Mouse (Mus musculus): ENCODE measurements around the gene Fam19a1. TPM values are rescaled to one million over a fixed set of nuclear protein-coding genes. Genes with fewer than 3 reads are reported as not detected.

Fam19a1 gene
- total RNA-seq, 2 experiments from 2014 or later, result 62.9 to 63.4 TPM

DNA sequence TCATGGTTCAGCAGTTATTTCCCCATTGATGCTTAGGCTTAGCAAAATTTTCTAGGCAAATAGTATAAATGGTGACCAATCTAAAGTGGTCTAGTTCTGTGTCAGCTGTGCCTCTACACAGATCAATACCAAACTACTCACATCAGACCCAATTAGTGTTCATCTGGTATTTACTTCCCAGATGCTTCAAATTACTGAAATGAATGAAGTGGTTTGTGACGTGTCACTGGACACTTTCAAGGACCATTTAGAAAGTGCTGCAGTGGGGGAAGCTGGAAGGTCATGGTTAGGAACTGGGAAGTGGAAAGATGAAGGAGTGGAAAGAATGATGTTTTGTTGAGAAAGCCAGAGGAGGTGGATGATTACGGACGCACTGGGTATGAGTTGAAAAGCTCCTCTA, 139.0 kb downstream of the Fam19a1 start:
- no peak for DNase-seq (ENCODE audit: low spot score in 2 of 2)

DNA sequence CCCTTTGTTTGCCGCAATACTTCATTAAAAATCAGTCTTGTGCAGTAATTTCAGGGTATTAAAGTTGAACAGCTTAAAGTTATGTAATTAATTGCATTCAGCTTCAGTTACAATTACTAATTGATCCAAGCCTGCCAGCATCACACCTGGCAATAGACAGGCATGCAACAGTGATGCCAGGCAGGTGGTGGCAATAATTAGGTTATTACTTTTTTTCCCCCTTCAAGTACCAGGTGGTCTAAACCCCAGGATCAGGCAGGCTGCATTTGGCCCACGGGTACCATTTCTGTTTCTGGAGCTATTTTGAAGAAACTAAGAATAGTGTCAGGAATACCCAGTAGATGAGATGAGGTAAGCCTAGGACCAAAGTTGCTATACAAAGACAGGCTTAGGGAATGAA, 141.9 kb downstream of the Fam19a1 start:
- DNase-seq (ENCODE audit: low spot score in 2 of 2), result no peak

DNA sequence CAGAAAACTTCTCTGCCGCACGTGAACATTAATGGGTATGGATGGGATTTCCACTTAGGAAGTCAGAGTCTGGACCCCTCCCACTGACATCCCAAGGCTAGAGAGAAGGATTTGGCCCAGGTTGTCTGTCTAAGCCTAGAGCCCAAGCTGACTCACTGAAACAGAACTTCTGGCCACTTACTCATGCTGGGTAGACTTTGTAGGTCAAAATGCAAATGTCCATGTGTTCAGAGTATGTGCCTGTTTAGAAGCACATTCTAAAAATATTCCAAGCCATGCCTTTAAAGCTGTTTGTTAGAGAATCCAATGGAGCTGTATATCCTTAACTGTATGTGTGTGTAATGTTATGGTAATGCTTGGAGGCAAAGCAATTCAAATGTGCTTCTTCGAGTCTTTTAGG, 145.7 kb downstream of the Fam19a1 start:
- DNase-seq (ENCODE audit: low spot score in 2 of 2), result no peak

DNA sequence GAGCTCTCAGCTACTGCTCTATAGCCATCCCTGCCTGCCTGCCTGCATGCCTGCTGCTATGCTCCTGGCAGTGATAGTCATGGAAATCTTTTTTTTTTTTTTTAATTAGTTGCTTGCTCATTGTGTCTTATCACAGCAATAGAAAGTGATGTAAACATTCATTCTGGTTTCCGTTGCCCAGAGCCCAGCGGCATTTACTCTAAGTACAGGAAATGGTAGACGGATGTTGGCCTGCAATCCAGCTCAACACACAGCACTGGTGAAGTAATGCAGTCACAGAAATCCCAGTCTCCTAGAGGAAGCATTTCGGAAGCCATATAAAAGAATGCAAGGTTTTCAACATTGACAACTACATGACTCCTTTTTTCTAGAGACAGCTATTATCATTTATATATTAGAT, 153.5 kb downstream of the Fam19a1 start:
- no peak for DNase-seq (ENCODE audit: low spot score in 2 of 2)

DNA sequence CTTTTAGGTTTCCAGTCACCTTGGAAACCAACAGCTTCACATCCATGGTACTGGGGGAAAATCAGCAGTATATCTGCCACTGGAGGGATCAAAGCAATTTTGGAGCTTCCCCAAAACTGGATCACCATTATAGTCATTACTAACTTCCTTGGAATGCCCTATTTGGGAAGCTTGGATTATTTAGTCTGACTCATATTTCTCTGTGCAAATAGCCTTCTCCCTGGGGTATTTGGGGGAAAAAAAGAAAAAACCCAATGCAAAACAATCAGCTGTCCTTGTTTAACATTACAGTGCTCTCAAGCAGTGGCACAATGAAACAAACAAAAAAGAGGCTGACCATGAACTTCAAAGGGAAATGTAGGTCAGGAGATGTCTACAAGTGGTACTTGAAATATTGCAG, 155.8 kb downstream of the Fam19a1 start:
- no peak for DNase-seq (ENCODE audit: low spot score in 2 of 2)

DNA sequence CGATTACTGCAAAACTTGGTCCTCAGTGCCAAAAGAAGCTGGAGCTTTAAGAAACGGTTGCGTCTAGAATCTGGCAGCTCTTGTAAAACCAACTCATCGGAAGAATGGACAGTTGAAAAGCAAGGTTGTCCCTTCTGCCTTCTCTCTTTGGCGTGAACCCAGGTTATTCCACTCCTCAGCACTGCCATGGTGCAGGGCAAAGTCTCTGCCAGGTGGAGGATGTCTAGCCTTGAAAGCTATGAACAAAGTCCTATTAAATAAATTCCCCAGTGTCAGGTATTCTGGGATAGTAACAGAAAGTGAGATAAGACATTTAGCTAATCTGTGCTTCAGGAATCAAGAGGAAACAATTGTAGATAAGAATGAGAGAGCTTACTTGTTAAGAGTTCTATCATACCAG, 157.5 kb downstream of the Fam19a1 start:
- no peak for DNase-seq (ENCODE audit: low spot score in 2 of 2)

DNA sequence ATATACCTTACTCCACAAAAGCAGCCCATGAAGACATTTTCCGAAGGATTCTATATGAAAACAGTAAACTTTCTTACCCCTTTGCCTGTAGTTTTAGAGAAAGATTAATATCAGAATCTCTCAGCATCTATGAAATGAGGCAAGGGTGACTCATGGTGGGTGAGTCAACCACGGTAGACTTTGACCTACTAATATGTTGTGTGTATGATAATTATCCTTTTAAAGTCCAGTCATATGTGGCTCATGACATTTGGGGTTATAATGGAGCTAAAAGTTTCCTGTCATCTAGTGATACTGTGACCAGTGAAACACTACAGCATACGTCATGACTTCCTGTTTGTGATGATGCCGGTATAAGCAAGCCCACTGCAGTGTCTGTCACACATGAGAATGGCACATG, 170.8 kb downstream of the Fam19a1 start:
- no peak for DNase-seq (ENCODE audit: low spot score in 2 of 2)

DNA sequence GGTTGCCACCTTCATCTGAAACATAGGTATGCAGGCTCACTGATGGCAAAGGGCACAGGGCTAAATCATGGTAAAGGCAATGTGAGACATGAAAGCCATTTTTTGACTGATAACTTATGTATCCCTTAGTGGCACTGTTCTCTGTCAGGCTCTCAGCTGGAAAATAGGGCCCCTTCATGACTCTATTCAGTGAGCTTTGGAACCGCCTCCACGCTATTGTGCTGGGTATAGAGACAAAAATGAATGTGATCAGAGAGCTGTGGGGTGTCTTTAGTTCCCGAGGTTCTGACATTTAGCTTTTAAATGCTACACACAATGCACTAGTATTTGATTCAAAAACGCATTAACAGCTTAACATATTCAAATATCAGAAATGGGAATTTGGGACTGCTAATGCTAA, 171.6 kb downstream of the Fam19a1 start:
- DNase-seq (ENCODE audit: low spot score in 2 of 2), result no peak

DNA sequence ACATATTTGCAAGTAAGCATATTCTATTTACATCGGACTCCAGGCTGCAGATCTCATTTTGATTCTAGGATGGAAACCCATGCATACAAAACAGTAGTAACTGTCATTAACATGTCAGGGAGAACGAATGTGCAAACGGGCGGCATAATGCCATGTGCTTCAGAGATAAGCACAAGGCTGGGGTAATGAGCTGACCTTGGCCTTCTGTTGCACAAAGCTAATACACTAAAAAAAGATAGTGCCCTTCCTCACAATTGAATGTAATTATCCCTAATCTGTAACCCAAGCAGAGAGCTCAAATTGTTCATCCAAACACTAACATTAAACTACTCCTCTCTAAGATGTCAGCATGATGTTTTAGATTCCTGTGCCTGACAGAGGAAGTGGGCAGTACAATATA, 173.3 kb downstream of the Fam19a1 start:
- no peak for DNase-seq (ENCODE audit: low spot score in 2 of 2)

DNA sequence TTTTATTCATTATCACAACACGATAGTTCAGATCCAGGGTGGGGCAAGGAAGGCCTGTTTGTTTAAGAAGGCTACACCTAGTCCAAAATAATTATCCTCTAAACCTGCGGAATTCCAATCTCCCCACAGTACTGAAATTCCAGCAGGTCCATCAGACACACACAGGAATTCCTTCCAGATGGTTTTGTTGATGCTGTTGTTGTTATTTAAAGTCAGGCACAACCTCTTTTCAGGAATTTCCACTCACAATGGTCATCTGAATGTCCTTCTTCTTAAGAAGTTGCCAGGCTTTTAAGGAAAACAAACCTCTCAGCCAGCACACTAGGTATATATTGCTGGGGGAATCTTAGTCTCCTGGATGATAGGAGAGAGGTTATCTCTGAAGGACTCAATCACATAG, 174.4 kb downstream of the Fam19a1 start:
- no peak for DNase-seq (ENCODE audit: low spot score in 2 of 2)

DNA sequence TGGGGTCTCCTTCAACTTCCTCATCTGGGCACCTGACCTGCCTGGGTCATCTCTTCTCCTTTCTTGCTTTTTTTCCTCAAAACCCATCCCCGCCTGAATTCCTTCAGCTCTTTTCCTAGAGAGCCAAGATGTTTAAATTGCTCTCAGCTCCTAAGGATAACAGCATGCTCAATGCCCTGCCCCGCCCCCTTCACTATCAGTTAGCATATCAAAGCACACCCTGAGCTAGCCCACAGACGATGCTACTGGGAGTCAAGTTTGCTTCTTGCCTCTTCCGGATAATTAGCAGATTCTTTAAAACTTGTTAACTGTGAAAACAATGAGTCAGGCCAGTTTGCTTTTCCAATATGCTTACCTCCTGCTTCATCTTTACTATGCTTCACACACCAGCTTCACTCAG, 176.7 kb downstream of the Fam19a1 start:
- DNase-seq (ENCODE audit: low spot score in 2 of 2), result no peak

DNA sequence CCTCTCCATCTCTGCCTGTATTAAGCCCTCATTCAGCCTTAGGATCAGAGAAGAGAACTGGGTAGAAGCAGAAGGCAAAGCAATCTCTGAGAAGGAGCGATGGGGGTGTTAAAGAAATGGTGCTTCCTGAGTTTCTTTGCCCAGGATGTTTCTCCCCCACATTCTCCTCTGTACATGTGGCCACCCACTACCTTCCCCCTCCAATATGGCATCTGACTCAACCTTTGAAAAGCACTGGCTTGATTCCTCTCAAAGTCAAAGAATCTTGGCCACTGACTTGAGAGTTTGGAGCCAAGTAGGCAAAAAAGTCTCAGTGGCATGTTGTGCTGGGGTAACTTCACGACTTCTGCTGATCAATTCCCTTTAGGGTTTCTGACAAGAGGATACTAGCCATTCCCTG, 234.5 kb downstream of the Fam19a1 start:
- no peak for DNase-seq (ENCODE audit: low spot score in 2 of 2)

DNA sequence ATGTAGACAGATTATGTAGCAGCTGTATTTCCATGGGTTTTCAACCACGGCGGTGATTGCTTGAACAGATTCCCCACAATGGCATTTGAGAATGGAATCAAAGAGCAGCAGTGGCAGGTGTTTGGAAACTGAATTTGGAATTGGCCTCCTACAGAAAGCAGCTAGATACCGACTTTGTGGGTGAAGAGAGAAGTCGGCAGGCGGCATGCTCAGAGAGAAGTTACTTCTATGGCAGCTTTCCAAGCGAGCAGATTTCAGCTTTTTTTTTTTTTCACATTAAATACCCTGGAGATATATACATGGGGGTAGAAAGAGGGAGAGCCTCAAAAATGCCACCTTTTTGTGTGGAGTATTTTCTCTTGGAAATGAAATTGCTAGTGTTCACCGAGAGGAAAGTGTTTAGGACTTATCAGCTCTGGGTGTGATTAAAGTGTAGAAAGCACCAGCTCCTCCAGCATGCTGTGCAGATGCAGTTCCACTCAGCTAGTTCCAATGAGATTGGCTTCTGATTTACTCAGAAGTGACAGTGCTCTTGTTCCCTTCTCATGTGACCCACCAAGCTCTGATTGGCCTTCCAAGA, 236.6 kb downstream of the Fam19a1 start:
- peak; percentile 28 to 69 for DNase-seq (ENCODE audit: low spot score in 2 of 2)

DNA sequence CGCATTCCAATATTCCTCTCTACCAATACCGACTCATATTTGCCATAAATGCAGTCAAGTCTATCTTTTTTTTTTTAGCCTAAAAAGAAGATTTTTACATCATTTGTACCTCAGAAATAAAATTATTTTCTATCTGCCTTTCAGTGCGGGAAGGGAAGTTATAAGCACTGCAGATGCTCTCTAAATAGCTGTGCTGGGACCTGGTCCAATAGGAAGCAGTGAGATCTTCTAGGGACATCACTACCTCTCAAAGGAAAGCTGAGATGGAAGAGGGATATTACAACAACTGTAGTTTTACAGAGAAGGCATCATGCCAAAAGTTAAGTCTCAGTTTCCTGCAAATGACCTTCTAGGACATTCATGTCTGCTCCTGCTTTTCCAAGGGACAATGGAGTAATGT, 256.6 kb downstream of the Fam19a1 start:
- no peak for DNase-seq (ENCODE audit: low spot score in 2 of 2)

DNA sequence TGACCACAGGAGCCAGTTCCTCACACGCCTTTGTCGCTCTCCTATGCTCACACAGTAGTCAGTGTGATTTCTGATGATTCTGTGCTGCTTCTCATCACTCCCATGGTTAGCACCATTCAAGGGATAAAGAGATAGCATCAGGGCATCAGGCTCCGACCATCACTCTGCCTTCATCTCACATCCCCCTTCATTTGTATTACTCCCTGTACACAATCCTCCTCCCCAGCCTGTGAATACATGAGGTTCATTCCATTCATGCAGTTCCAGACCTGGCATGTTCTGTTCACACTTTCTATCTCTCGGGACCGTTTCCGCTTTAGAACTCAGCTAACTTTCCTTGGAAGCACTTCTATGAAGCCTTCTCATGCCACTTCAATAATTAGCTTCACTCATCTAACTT, 259.9 kb downstream of the Fam19a1 start:
- DNase-seq (ENCODE audit: low spot score in 2 of 2), result no peak

DNA sequence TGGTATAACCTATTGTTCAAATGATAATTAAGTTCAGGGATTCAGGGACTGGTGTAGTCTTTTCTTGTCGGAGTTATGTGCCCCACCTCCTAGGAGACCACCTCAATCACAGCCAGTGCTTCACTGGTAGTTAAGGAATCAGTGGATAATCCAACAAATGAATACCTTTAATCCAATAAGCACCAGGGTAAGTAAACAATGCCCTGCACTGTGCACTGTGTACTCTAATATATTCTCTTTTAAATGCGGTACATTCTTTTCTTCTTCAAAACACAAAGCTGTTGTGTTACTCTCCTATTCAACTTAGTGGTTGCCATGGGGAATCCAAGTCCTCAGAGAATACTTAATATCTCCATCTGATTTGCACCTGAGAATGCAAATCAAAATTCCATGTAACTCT, 260.3 kb downstream of the Fam19a1 start:
- DNase-seq (ENCODE audit: low spot score in 2 of 2), result no peak

DNA sequence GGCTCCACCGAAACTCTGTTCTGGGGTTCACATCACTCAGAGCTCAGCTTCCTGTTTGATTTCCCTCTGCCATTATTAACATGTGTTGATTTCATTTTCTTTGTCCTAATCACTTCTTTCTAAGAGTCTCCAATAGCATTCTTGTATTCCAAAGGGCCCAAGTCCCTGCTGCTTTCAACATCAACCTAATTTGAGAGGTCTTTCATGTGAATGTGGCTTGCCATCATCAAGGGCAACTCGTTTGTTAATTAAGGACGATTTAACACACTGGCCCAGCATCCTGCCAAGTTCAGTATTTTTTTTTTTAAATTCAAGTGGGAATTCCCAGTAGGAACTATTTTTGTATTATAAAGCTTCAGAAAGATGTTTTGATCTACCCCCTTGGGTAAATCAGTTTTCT, 263.8 kb downstream of the Fam19a1 start:
- DNase-seq (ENCODE audit: low spot score in 2 of 2), result no peak

DNA sequence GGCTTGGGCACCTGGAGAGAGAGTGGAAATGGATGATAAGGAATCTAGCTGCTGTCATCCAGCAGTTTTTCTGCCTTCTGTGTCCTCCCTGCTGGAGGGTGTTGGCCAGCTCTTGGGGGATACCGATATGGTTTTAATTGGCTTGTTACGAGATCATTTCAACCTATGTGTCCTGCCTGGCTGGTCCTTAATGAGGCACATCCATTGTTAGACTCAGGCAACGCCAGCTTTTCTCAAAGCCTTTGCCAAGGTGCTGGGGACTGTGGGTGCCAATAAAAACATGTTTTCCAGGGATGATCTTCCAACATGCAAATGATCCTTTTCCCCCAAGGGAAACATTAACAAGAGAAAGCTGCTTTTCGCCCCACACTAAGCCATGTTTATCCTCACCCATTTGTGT, 266.3 kb downstream of the Fam19a1 start:
- DNase-seq (ENCODE audit: low spot score in 2 of 2), result peak in 1 of 2 experiments; percentile 48

DNA sequence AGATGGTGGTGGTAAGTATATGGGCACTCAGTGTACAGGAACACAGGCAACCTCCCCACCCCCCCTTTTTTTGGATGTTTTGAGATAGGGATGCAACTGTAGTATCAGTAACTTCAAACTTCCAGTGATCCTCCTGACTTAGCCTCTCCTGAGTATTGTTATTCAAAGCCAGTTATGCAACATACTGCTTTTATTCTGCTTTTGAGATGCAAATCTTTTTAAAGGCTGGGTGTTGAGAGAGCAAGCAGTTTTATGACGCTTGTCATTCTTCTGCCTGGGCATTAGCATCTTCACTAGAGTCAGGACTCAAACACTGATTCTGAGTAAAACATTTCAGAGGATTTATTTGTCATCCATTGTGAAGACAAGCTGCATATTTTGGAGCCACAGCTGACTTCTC, 271.5 kb downstream of the Fam19a1 start:
- no peak for DNase-seq (ENCODE audit: low spot score in 2 of 2)

DNA sequence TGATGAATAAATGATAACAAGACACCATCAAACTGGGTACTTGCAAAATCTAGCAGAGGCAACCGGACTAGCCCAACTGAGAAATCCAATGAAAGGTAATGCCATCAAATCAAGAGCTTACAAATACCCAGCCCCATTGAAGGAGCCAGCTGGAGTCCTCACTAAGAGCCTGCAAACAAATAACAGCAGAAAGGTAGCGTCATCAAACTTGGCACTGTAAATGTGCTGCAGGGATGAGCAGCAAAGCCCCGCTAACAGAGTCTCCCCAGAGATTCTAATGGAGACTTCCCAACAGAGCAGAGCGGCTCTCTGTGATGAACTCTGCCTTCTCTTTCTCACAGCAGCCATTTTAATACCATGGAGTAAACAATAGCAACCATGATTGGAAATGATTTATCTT, 305.9 kb downstream of the Fam19a1 start:
- no peak for DNase-seq (ENCODE audit: low spot score in 2 of 2)

DNA sequence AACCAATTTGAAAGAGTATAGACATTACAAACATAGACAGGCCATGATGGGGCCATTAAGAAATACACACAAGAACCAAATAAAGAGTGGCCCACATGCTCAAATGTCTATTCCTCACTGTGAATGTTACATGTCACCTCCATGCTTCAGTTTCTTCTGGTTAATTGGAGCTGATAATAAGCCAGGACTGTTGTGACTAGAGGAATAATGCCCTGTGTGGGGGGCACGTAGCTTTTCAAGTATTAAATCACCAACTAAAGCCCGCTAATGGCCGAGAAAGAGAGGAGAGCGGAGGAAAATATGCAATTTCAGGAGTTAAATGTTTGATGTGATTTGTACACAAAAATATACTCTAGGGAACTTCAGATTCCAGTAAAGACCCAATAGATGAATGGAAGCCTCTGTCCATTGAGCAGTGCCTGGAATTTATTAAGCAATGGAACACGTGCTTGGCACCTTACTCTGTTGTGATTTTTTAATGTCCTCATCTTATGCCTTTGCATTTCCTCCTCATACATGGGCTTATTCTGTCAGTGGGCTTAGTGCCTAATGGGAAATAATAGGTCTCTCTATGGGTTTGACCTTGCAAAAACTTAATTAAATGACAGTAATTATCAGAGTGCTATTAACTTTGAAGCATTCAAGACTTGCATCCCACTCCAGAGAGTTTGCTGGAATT, 306.9 kb downstream of the Fam19a1 start:
- no peak for DNase-seq (ENCODE audit: low spot score in 2 of 2)

DNA sequence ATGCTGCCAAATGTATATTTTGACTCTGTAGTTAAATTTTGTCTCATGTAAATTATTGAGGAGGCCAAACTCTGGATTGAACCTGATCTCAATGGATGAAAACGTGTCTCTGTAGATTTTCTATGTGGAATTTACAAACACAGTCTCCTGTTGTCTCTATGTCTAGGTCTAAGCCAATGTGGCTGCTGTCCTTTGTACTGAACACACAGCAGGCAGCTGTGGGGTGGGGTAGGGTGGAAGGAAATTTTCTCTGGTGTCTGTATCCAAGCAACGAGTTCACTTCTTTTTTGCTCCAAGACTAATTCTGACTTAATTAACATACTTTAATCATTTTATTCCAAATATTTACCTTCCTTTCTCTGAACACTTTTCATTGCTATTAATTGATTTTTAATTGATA, 307.6 kb downstream of the Fam19a1 start:
- DNase-seq (ENCODE audit: low spot score in 2 of 2), result no peak

DNA sequence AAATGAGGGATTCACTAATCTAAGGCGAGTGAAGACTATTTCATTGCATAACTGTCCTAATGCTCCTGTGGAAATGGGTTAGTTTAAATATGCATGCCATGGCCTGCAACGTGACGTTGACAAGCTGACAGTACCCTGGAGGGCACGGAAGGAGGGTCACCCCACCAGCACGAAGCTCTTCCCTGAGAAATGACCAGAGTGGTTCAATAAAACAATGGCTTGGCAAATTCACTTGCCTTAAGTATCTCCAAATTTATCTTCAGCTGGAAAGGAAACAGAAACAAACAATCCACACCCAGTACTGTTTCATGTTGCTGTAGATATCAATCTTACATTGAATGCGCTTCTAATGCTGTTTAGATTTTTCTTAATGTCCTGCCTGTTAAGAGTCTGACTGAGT, 316.4 kb downstream of the Fam19a1 start:
- no peak for DNase-seq (ENCODE audit: low spot score in 2 of 2)

DNA sequence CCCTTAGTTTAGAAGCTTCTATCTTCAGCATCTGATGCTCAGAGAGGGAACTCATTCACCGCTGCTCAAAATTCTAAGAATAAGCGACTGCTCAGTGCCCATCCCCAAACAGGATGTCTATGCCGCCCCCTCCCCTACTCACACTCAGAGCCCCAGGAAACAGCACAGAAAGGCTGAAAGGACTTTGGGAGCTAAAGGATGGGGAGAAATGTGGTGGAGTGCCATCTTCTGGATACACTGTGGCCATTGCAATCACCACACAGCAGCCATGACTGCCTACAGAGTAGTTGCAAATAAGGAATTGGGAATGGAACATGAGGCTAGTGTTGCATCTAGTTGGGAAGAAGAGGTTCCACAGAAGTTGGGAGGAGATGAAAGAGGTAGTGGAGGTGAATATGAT, 319.4 kb downstream of the Fam19a1 start:
- no peak for DNase-seq (ENCODE audit: low spot score in 2 of 2)
